Mouse (Mus musculus) embryonic fibroblast, embryonic 13.5 days (primary cell): ENCODE measurements around the gene Isx. TPM values are rescaled to one million over a fixed set of nuclear protein-coding genes. Genes with fewer than 3 reads are reported as not detected.

Experiments
- H3K27ac ChIP-seq: 2 replicates; pipeline ENCODE4 v1.5.1; 2012; ENCODE audit warnings: low read length, control low read depth, inconsistent platforms; ENCODE audit not compliant: insufficient read depth
- H3K4me1 ChIP-seq: 2 replicates; pipeline ENCODE4 v1.6.1; 2011; ENCODE audit warnings: low read length; ENCODE audit not compliant: control insufficient read depth, insufficient read depth
- H3K4me3 ChIP-seq: 2 replicates; pipeline ENCODE4 v1.5.1; 2011; ENCODE audit warnings: mild to moderate bottlenecking, control low read depth, low read length; ENCODE audit not compliant: insufficient read depth
- CTCF ChIP-seq: IDR thresholded peaks from 2 replicates; pipeline ENCODE4 v1.5.1; 2011; ENCODE audit warnings: mild to moderate bottlenecking, control low read depth, low read length, moderate library complexity, borderline replicate concordance; ENCODE audit not compliant: insufficient read depth
- POLR2A ChIP-seq: IDR thresholded peaks from 2 replicates; pipeline ENCODE4 v1.6.1; 2011; ENCODE audit warnings: low read depth, mild to moderate bottlenecking, control low read depth, low read length, moderate library complexity
- polyA plus RNA-seq: library from polyadenylated mRNA; stranded (reverse); fragments of >200 nt; gene quantifications from 2 replicates; pipeline ENCODE4 v1.2.4, GENCODE M21; 2011; ENCODE audit warnings: low read depth; ENCODE audit not compliant: missing spikeins, insufficient read length

Gene Isx
- polyA plus RNA-seq, result not detected in 2 replicates

DNA sequence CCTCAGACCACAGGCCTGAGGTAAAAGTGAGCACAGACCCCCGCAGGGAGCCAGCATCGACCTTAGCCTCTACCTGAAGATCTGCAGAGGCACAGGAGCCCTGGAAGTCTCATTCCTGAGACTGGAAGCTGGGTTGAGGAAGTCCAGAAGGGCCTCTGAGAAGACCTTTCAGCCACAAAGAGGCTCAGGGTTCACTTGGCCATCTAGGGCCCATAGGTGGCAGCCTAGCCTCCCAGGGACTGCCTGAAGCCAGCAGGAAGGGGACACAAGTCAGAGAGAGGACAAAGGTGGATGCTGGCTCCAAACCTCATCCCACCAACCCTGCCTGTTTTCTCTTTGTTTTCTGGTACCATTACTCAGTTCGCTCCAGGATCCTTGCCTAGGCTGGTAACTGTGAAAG lies at the start of gene Isx:
Gene Isx (plus strand): TSS at position 234 of the 400 bp plus-strand sequence.
- H3K27ac ChIP-seq, result no peak within 1 kb of the TSS
- H3K4me3 ChIP-seq, result no peak within 1 kb of the TSS
- TF ChIP-seq CTCF (no peak), POLR2A (no peak)
- no peaks in the 10 kb centered on the region for H3K4me1 ChIP-seq

DNA sequence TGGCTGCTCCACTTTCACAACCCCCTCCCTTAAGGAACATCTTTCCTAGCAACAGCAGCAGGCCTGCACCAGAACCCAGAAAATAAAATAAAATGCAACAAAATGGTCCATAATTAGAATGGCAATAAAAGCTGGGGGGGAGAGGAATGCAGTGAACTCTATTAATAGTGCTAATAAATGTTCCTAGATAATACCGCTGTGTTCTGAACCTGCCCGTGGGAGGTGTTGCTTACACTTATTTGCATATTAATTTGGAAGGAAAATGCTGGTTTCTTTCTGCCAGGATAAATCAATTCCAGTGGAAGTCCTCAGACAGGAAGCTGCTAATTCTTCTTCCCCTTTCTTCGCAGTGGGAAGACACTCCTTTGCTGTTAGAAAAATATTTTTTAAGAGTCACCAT lies 45.3 kb upstream of the Isx start:
- TF ChIP-seq POLR2A (no peak), CTCF (no peak)
- H3K4me3 ChIP-seq, result no peak overlapping the region

DNA sequence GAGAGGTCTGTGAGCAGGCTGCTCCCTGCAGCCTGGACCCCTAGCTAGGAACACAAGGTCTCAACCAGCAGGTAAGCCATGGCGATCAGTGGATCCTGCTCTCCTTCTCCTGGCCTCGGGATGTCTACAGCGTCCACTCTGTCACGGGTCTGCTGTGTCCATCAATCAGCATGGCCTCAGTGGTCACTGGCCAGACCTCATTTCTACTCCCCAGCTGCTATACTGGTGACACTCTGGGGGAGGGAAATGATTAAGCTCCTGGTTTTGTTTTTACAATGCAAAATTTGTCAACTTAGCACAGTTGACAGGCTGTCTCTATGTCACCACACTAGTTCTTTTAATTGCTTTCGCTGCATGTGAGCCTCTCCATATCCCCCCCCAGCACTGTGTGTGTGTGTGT lies 41.7 kb upstream of the Isx start:
- Histone ChIP-seq H3K27ac (no peak overlapping the region), H3K4me3 (no peak overlapping the region), H3K4me1 (no peaks in the 10 kb centered on the region)
- TF ChIP-seq CTCF, result no peak
- TF ChIP-seq POLR2A, result no peak

More for the DNA sequence above, 45.3 kb upstream of the Isx start:
- no peak overlapping the region for H3K27ac ChIP-seq
- H3K4me1 ChIP-seq, result no peaks in the 10 kb centered on the region

DNA sequence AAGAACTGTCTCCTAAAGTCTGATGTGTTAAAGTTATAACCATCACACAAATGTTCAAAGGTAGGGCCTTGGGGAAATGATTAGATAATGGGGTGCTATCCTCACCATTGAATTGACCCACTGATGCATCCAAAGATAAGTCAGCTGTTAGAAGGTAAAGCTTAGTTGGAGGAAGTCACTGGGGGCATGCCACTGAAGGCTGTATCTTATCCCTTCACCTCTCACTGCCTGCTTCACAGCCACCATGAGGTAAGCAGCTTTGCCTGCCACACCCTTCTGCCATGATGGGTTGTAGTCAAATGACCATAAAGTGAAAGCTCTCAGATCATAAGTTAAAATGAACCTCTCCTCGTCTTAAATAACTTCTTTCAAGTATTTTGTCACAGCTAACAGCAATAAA lies 38.7 kb upstream of the Isx start:
- TF ChIP-seq POLR2A, result no peak
- no peak for TF ChIP-seq CTCF
- no peak overlapping the region for H3K4me3 ChIP-seq
- no peaks in the 10 kb centered on the region for H3K4me1 ChIP-seq
- H3K27ac ChIP-seq, result no peak overlapping the region

DNA sequence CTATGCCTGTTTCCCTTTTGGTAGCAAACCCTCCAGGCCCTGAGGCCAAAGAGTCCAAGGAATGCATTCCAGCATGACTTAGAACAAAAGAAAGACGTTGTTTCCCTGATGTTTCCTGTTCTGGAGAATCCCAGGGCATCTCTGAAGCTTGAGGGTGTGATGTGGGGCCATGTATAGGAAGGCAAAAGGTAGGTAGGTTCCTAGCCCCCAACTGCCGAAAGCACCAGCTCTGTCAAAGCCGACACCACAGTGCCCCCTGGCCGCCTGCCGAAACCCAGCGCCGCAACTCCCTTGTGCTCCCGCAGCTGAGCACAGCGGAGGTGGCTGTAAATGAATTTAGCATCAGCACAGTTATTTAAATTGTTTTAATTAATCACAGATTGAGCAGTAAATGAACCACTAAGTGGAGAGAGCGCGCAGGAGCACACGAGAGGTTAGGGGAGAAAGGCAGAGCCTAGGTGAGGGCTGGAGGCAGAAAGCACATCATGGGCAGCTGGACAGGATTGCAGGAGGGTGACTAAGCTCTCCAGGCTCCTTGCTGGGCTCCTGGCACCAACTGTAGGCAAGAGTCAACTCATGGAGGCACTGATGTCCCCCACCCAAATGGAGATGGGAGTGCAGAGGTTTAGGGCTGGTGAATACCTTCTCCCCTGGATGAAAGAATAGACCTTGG lies 25.5 kb upstream of the Isx start:
- TF ChIP-seq POLR2A, result no peak
- TF ChIP-seq CTCF, result no peak
- Histone ChIP-seq H3K4me1 (no peaks in the 10 kb centered on the region), H3K4me3 (no peak overlapping the region), H3K27ac (no peak overlapping the region)

DNA sequence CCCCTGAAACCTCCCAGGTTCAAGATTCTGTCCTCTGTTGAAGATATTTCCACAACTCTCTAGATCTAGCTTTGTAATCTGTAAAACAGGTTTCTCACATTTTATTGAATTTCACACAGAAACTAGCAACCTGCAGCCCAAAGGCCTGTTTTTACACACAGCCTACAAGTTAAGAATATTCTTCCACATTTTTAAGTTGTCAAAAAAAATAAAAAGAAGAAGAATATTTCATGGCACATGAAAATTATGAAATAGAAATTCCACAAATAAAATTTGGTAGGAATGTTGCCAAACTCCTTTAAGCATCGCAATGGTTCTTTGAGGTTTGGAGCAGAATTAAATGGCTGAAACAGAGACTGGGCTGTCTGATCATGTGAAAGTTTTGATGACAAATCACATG lies 24.3 kb upstream of the Isx start:
- Histone ChIP-seq H3K27ac (no peak overlapping the region), H3K4me3 (no peak overlapping the region), H3K4me1 (no peaks in the 10 kb centered on the region)
- no peak for TF ChIP-seq CTCF
- no peak for TF ChIP-seq POLR2A

DNA sequence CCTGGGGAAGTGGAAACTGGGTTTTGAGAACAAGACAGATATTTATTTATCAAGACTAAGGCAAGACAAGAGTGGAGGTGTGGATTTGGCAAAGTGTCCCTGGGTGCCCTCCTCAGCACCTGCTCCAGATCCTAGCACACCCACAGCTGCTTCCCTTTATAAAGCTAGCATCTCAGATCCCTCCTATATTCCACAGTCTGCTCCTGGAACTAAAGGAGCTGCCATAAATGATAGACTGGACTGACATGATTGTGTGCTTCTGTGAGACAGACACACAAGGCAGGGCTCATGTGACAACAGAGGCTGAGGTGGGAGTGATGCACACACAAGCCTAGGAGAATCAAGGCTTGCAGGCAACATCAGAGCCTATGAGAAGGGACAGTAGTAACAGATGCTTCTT lies 22.0 kb upstream of the Isx start:
- no peak overlapping the region for H3K4me3 ChIP-seq

DNA sequence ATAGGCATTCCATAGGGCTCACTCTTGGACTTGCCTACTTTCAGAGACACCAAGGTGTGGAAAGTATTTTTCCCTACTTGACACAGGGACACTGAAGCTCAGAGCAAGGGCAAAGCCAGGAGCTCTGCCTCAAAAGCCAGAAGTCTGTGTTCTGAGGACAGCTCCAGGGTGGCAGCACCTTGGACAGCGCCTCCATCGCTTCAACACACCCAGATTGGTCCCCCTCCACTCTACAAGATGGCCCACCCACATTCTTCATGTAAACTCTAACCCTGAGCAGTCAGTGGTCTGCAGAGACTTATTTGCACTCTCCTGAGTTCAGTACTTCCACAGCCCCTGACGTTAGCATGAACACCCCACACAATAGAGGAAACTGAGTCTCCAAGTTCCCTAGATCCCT lies 21.1 kb upstream of the Isx start:
- no peaks in the 10 kb centered on the region for H3K4me1 ChIP-seq
- H3K27ac ChIP-seq, result no peak overlapping the region
- TF ChIP-seq POLR2A (no peak), CTCF (no peak)
- H3K4me3 ChIP-seq, result no peak overlapping the region

More for the DNA sequence above, 22.0 kb upstream of the Isx start:
- H3K27ac ChIP-seq, result no peak overlapping the region
- TF ChIP-seq POLR2A (no peak), CTCF (no peak)
- no peaks in the 10 kb centered on the region for H3K4me1 ChIP-seq

DNA sequence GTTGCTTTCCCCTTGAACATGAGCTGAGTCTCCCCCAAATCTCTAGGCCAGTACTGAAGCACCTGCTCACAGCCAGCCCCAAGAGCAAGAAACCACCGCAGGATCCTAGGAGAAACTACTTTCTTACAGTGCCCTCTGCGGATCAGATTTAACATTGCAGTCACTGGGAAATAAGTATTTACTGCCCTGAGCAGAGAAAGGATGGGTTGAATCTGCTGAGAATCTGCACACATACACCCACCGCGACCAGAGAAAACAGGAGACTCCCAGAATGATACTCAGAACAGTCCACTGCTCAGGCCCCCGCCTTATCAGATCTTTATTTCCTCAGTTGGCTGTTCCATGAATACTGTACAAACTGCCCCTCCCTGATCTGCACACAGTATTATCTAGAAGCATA lies 19.5 kb upstream of the Isx start:
- no peak overlapping the region for H3K27ac ChIP-seq
- H3K4me1 ChIP-seq, result no peaks in the 10 kb centered on the region
- TF ChIP-seq POLR2A, result no peak
- TF ChIP-seq CTCF, result no peak
- H3K4me3 ChIP-seq, result no peak overlapping the region

DNA sequence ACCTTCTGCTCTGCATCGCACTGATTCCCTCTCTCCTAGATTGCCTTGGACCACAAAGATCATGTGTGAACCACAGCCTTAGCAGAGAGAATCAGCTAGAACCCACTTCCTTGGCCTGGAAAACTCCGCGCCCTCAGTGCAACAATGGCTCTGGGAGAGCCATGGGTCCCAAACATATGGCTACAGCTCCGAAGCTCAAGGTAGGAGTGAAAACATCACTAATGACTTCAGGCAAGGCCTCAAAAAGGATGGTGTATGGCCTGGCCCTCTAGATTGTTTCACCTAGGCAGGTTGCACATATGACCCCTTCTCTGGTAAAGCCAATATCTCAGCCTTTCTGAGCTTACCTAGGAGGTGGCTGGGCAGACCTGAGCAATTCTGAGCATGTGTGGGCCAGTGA lies 18.2 kb upstream of the Isx start:
- H3K27ac ChIP-seq, result no peak overlapping the region
- no peak overlapping the region for H3K4me3 ChIP-seq
- no peak for TF ChIP-seq CTCF
- TF ChIP-seq POLR2A, result no peak
- no peaks in the 10 kb centered on the region for H3K4me1 ChIP-seq
